Mouse (Mus musculus) adrenal gland, postnatal 36 days (tissue): ENCODE data around the gene Tmc6. TPM values are rescaled to one million over a fixed set of nuclear protein-coding genes. Genes with fewer than 3 reads are reported as not detected.
"Not testable (repeated sequence)": the region's sequence is repeated elsewhere in the genome, so short reads cannot be mapped to it uniquely, and the experiment has no call there.

Experiments used
- DNase-seq, 2 experiments: peaks; one replicate each; pipeline ENCODE4 v3.0.0; 2021; ENCODE audit warnings: mixed read lengths in 1 of 2
- long read RNA-seq, 2 experiments: library from polyadenylated mRNA; stranded (forward); transcript quantifications; one replicate each; pipeline ENCODE4 v2.0.0; 2021; ENCODE audit warnings: borderline sequencing depth in 2 of 2
- total RNA-seq, 2 experiments: library from RNA; stranded (reverse); gene quantifications; 2 replicates each; pipeline ENCODE4 v1.2.3; 2021

The Tmc6 gene
- 10 to 100 TPM; 25.4 to 31.3 TPM for total RNA-seq
- long read RNA-seq, experiment 1, transcript Tmc6-201 (20 exons, 2,865 nt), result major isoform, 16 of 58 reads
- long read RNA-seq, experiment 1, partial matches to known transcripts, result 19 of 58 reads
- long read RNA-seq, experiment 1, other reads (novel, unspliced or antisense), result 23 of 58 reads
- long read RNA-seq, experiment 2, partial matches to known transcripts, result 1 of 10 reads
- long read RNA-seq, experiment 2, other reads (novel, unspliced or antisense), result 6 of 10 reads

GRCm38 (mm10) chr11:117781993-117782704, at the start of gene Tmc6, which contains the start of gene Tmc8:
TSS of gene Tmc6 (minus strand) at chr11:117782198.
TSS of gene Tmc8 (plus strand) at chr11:117782076.
- peak; percentile 54 to 75 for DNase-seq

- DNase-seq, result no peak
These were observed 48.4 kb upstream of the Tmc6 start for GRCm38 (mm10) chr11:117830401-117830800.

GRCm38 (mm10) chr11:117829671-117830215, 47.7 kb upstream of the Tmc6 start:
- peak; percentile 33 to 61 for DNase-seq

- DNase-seq, result peak; percentile 41 to 53
These were observed 47.0 kb upstream of the Tmc6 start for GRCm38 (mm10) chr11:117828888-117829604.

- peak in 1 of 2 experiments; percentile 29 for DNase-seq
These were observed 46.3 kb upstream of the Tmc6 start for GRCm38 (mm10) chr11:117828149-117828887.

GRCm38 (mm10) chr11:117827386-117827785, 45.4 kb upstream of the Tmc6 start:
- DNase-seq, result no peak

GRCm38 (mm10) chr11:117826916-117827315, 44.9 kb upstream of the Tmc6 start:
- DNase-seq, result no peak

GRCm38 (mm10) chr11:117826164-117826563, 44.2 kb upstream of the Tmc6 start:
- DNase-seq, result no peak

GRCm38 (mm10) chr11:117825333-117826101, 43.5 kb upstream of the Tmc6 start, which contains the start of the genes Afmid and Tk1:
TSS of gene Afmid (plus strand) at chr11:117825924.
TSS of gene Tk1 (minus strand) at chr11:117826092.
- peak; percentile 78 to 83 for DNase-seq

GRCm38 (mm10) chr11:117824060-117824969, 42.3 kb upstream of the Tmc6 start:
- DNase-seq, result peak; percentile 82 to 85

GRCm38 (mm10) chr11:117823411-117823810, 41.4 kb upstream of the Tmc6 start:
- no peak for DNase-seq

GRCm38 (mm10) chr11:117822728-117823241, 40.8 kb upstream of the Tmc6 start:
- DNase-seq, result peak; percentile 17 to 40

GRCm38 (mm10) chr11:117821868-117822267, 39.9 kb upstream of the Tmc6 start:
- peak in 1 of 2 experiments; percentile 61 for DNase-seq

- DNase-seq, result no peak
These were observed 38.2 kb upstream of the Tmc6 start for GRCm38 (mm10) chr11:117820173-117820572.

GRCm38 (mm10) chr11:117819095-117819494, 37.1 kb upstream of the Tmc6 start:
- no peak for DNase-seq

GRCm38 (mm10) chr11:117816389-117816996, 34.5 kb upstream of the Tmc6 start:
- no peak for DNase-seq

- DNase-seq, result not testable (repeated sequence)
These were observed 33.9 kb upstream of the Tmc6 start for GRCm38 (mm10) chr11:117815850-117816249.

- no peak for DNase-seq
These were observed 32.8 kb upstream of the Tmc6 start for GRCm38 (mm10) chr11:117814704-117815366.
